ENCODE assay signal across 12 mouse cellular contexts in genomic region chr1:152261472-152261871, GRCm38 (mm10).
DNase-seq lines count a peak whose midpoint lies in the region; ATAC-seq and TF ChIP-seq lines count a peak whose summit lies in the region.
"Had no signal": no experiment of that assay in that cellular context is flagged by ENCODE, and none has a peak within 500 bp of the region (broad histone marks: within the 10 kb centered on the region; RNA-seq: fewer than 3 reads in every experiment).

No protein-coding gene starts in this region.

- peak; percentile 34; the same call in 1 of the 2 replicates for ATAC-seq in hindbrain, embryonic 16.5 days

- 22% methylated on average over 4 of the region's 4 CpGs for WGBS in hindbrain, embryonic 16.5 days

- H3K9me3 ChIP-seq in E14TG2a.4 (ENCODE audit: low read length): no peaks in the 10 kb centered on the region
- H3K9me3 ChIP-seq in hindbrain, embryonic 16.5 days (ENCODE audit: control insufficient read depth, low read length): no peaks in the 10 kb centered on the region
- H3K9me3 ChIP-seq: embryonic facial prominence, embryonic 10.5 days; lung, embryonic 15.5 days had no signal

- H3K27me3 ChIP-seq in E14TG2a.4 (ENCODE audit: insufficient read depth, low read length): no peaks in the 10 kb centered on the region
- no peaks in the 10 kb centered on the region for H3K27me3 ChIP-seq in hindbrain, embryonic 16.5 days (replicated peaks; ENCODE audit: control insufficient read depth, insufficient read depth, low read length)
- H3K27me3 ChIP-seq: lung, embryonic 15.5 days had no signal

- H3K9ac ChIP-seq in hindbrain, embryonic 16.5 days (ENCODE audit: low read depth, low read length): no peak overlapping the region
- H3K9ac ChIP-seq: lung, embryonic 15.5 days had no signal

- no peaks in the 10 kb centered on the region for H3K4me1 ChIP-seq in E14TG2a.4 (replicated peaks; ENCODE audit: low read depth, low read length)
- H3K4me1 ChIP-seq in hindbrain, embryonic 16.5 days (ENCODE audit: control insufficient read depth, insufficient read depth, low read depth, low read length): no peaks in the 10 kb centered on the region

- DNase-seq in cerebellum, postnatal 14 days: peak; percentile 13 to 41
- DNase-seq in cerebellum, adult 11-12 months: no peak
- DNase-seq in kidney, postnatal 4 days: peak; percentile 48 to 65
- no peak for DNase-seq in kidney, adult 9 months
- DNase-seq in testis, postnatal 14 days (ENCODE audit: low spot score): no peak
- no peak for DNase-seq in left cerebral cortex, adult 9 months (ENCODE audit: low spot score in 2 of 2)
- DNase-seq: adrenal gland, adult 8-10 months had no signal

- no peak overlapping the region for H3K27ac ChIP-seq in hindbrain, embryonic 16.5 days (ENCODE audit: low read depth, low read length)
- H3K27ac ChIP-seq: embryonic facial prominence, embryonic 10.5 days; lung, embryonic 15.5 days had no signal

- H3K36me3 ChIP-seq in E14TG2a.4 (ENCODE audit: insufficient read depth, low read length): no peaks in the 10 kb centered on the region
- H3K36me3 ChIP-seq in hindbrain, embryonic 16.5 days (ENCODE audit: control insufficient read depth, insufficient read depth, low read length): no peaks in the 10 kb centered on the region
- H3K36me3 ChIP-seq: embryonic facial prominence, embryonic 10.5 days; lung, embryonic 15.5 days had no signal

- TF ChIP-seq CTCF in E14TG2a.4 (conservative IDR thresholded peaks at IDR 0.05; ENCODE audit: low read length): 0 out of 2 replicates have a peak, but pooled peaks have one; percentile 2

- no peak overlapping the region for H3K4me3 ChIP-seq in E14TG2a.4 (replicated peaks; ENCODE audit: low read length)
- H3K4me3 ChIP-seq in hindbrain, embryonic 16.5 days (ENCODE audit: low read length): no peak overlapping the region
- H3K4me3 ChIP-seq: embryonic facial prominence, embryonic 10.5 days; lung, embryonic 15.5 days; myocyte had no signal

- H3K4me2 ChIP-seq in hindbrain, embryonic 16.5 days (ENCODE audit: low read length): no peak overlapping the region
- H3K4me2 ChIP-seq: lung, embryonic 15.5 days had no signal

Comparison
In these comparisons a context has a peak if more than half of its experiments do, and no peak if none do; other contexts are left out.
1. DNase-seq: peak in cerebellum, postnatal 14 days (2 of 2) and kidney, postnatal 4 days (2 of 2); none in cerebellum, adult 11-12 months (single experiment), kidney, adult 9 months (single experiment), testis, postnatal 14 days (single experiment) and left cerebral cortex, adult 9 months (0 of 2).